Mouse (Mus musculus) urinary bladder, adult 2 months (tissue): ENCODE data around the gene Efnb2. TPM values are rescaled to one million over a fixed set of nuclear protein-coding genes. Genes with fewer than 3 reads are reported as not detected.

Source experiments
- DNase-seq: peaks from one replicate; pipeline ENCODE4 v3.0.0; 2022; ENCODE audit warnings: low spot score
- polyA plus RNA-seq: library from polyadenylated mRNA; depleted of rRNA; stranded (reverse); fragments of >200 nt; gene quantifications from 2 replicates; pipeline ENCODE4 v1.2.3, GENCODE M21; 2012

The Efnb2 gene
- polyA plus RNA-seq, 1 experiment, result 27.6 TPM

DNA sequence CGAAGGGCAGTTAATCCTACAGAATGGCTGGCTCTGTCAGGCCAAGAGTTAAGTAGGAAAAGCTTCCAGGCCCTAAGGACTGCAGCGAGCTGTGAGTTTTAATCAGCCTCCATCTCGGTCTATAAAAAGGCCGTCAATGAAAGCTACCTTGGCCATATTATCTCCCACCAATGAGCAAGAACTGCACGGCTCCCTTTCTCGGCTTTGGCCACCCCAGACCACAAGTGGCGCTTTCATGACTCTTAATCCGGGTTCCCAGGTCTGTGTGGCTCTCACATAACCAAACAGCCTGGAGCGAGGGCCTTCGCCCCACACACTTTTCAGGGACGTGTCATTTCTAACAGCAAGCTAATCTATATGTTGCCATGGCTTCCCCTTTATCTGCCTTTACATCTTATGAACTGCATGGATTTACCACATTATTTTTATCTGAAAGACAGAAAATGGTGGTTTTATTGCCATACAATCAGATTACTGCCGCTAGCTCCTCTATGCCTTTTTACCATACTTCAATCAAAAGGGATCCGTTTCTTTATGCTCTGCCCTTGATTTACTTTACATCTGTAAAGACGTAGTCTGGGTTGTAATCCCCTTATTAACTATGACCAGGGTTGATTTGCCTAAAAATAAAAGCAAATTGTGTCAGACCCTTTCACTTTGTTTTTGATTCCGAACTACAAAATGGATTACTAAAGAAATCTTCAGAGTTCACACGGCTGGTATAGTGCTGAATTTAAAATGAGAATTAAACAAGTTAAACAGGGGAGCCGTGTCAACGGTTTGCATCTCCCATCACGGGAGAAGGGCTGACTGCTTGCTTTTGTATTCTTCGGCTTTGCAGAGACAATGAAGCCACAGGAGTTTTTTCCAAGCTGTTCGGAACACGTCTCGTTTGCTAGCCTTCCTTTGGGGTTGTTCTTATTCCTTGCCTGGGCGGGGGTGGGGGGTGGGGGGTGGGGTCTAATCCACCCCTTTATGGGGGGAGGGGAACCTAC, 5.4 kb downstream of the Efnb2 start:
- no peak for DNase-seq

DNA sequence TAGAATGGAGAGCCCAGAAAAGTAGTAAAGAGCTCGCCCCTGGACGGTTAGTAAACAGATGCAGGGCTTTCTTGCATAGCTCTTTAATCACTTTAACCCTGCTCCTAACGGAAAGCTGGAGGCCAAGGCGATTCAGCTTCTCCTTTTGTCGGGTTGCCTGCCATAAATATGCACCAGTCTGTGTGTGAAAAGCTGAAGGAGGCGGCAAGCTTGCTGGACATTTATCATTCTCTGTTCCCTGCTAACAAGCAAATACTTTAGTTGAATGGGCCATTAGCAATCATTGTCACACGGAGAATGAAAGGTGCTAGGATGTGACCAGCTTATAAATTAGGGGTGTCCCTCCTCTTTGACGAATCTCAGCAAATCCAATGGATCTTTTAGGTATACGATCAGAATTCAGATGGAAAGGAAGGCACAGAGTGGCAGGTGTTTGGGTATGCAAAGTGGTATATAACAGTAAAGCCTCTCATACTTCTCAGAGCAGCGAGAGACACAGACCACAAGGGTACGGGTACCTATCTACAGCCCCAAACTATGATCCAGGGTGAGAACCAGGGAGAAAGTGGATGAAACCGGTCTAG, 7.0 kb downstream of the Efnb2 start:
- DNase-seq, result no peak

DNA sequence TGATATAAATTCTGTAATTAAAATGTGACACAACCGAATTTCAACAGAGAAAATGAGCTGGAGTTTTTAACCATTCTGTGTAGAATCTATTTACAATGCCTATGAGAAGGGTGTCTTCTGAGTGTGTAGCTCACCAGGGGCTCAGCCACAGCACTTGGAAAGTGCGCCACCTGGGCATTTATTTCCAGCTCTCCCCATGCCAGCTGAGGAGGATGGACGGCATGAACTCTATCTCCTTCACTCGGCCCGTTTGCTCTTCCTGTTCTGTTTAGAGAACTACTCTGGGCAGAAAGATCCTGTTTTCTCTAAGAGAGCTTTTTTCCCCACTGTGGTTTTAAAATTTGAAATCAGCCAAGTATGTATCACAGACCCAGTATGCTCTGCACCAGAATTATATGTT, 7.7 kb downstream of the Efnb2 start:
- DNase-seq, result no peak

DNA sequence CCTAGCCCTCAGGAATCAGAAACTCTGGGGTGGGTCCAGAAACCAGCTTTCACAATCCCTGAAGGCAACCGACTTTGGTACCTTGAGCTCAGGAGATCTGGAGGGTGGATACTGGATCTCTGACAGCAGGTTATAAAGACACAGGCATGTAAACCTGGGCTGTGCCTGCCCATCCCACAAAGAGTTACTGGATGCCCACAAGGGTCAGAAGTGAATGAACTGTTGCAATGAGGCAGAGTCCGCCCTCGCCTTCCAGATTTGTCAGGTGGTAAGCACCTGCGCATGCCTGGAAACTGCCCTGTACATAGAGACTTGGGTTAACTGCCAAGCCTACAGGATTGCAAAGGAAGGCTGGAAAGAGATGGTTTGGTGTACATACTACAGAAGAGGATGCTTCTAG, 8.7 kb downstream of the Efnb2 start:
- DNase-seq, result no peak

DNA sequence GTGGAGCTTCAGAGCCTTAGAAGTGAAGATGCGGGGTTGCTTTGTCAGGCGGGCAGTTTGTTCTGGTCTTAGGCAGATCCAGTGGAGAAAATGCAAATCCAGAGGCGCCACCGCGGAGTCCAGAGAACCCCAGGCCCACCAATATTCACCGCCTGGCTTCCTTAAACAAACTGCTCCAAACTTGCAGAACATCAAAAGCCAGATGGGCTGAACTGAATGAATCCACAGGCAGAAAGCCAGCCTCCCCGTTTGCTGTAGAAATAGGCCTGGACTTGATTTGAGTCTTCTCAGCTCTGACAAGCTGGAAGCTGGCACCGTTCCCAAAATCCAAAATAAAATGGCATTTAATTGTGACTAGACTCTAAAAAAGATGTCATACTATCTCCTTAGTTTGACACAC, 11.1 kb downstream of the Efnb2 start:
- DNase-seq, result no peak

DNA sequence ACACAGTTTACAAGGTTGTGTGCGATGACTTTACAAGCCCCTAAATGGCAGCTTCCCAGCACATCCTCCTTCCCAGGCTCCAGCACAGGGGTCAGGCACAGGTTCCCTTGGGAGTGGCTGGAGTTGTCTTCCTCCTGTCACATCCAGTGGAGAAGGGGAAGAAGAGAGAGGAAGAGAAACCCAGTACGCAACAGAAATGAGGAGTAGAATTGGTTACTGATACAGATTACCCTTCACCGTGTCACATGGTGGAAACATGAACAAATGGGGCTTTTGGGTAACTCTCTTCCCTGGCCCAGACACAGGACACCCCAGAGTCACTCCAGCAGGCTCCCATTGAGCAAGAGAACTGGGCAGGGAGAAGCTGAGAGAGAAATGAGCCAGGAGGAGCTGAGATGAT, 11.5 kb downstream of the Efnb2 start:
- no peak for DNase-seq

DNA sequence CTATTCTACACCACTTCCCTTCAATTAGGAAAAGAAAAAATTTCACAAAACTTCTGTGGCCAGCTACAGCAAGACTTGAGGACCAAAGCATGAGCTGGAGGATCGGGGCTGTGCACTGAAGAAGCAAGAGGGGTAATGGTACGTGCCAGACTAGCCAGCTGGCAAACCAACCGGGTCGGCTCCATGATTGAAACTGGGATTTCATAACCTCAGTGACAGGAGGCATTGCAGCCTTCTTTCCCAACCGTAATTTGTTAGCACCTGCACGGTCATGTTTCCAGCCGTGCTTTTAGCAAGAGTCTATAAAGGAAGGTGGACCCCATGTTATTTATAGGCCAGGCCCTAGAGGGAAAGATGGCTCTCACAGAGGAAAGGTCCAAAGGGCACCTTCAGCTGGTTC, 12.4 kb downstream of the Efnb2 start:
- DNase-seq, result no peak

DNA sequence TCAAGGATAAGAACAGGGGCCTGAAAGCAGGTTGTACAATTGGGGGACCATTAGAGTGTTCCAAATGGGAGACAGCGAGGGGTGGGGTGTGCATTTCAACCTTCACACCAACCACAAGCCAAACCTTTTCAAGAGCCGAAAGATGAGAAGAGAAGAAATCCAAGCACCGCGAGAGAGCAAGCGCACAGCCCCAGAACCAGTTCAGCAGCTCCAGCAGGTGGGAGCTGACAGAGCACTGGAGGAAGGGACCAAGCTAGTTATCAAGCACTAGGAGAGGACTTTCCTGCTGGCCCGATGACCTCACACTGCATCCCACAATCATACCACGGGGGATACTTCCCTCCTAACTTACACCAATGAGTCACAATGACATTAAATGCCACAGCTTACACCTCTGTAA, 13.2 kb downstream of the Efnb2 start:
- no peak for DNase-seq

DNA sequence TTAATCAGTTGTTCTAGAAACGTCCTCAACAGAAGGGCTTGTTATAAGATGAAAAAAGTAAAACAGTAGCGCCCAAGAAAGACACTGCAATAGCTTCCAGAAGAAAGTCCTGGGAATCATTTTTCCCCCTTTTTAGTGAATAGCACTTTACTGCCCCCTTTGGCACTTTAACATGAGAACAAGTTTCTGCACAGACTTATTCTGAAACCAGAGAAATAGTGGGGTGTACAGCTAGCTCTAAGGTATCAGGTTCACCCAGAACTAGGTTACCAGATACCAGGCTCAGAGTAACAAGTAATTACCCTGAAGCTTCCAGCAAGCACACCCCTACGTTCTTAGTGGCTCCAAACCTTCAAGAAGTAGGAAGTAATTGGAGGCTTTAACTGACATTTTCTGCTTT, 13.7 kb downstream of the Efnb2 start:
- no peak for DNase-seq

DNA sequence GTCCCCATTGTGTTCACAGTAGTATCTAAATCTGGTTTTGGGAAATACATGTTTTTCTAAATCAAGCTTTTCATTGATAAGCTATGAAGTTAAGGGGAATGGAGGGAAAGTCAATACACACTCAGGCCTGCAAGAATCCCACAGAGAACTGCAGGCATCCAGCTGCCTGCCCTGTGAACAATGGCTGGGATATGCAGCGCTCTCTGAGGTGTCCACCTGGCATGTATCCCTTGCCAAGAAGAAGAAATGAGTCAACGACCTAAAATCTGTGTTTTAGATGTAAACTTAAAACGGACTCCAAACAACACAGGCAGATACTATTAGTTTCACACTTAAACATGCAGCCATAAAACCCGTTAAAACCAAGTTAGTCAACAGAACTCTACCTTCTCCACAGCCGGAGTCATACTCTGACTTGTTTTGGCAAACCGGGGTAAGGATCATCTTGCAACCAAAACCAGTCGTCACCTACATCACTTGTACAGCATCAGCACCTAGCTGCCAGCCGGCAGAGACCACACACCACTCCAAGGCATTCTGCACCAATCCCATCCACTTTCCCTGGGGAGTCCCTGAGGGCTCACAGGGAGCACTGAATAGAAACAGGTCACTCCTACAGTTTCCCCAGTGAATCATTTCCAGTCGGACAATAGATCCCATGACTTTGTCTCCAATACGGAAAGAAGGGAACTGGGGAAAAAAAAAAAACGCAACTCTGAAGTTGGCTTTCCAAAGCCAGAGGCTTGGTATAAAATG, 16.7 kb downstream of the Efnb2 start:
- DNase-seq, result no peak

DNA sequence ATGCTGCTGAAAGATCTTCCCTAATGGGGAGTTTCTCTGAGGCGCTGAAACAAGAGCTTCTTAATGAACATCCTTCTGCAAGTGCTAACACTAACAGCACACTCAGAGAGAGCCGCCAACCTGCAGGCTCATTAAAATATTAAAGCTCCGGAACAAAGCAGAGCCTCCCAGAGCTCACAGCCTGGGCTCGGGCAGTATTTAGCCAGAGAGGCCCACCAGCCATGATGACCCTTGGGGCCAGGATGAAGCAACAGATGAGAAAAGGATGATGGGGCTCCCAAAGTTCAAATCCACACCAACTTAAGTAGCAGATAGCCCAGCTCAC, 20.8 kb downstream of the Efnb2 start:
- DNase-seq, result no peak

DNA sequence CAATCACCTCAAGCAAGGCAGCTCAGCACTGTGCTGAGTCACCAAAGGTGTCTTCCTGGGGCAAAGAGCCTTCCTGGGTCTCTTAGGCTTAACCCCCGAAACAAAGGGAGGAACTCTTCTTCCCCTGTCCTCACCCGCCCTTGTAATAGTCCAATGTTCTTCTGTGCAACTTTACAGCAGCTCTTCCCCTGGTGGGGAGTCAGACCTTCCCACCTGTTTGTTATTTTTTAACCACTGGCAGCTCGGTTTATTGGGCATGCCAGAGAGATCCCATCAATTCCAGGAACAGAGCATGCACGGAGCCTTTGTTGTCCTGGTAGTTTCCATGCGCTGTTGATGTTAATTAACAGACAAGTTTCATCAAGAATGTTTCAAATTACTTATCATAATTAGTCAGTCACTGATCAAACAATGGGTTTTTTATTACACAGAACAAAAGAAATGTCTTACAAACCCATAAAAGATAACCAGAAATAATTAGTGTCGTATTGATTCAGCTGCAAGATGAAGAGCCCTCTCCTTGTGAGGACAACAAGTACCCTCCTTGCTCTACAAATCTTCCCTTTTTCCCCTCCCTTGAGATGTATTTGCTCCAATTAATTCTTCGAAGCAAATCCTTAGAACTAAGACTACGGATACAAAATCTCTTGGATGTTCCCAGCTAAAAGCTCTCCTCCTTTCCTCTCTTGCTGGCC, 21.3 kb downstream of the Efnb2 start:
- DNase-seq, result no peak

DNA sequence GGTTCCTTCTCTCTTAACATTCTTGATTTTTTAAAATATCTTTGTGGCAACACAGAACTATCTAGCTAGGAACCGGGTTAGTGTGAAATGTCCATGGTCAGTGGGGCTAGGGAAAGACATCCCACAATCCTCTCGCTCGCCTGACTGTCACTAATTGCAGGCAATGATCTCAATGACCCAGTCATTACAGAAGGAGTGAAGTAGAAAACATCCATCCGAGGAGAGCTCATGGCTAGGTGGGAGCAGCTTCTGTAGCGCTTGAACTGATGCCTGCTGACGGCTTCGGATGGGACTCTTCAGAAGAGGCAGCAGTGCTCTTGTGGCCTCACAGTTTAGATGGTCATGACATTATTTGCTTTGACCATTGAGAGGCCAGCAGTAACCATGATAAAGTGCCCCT, 29.6 kb downstream of the Efnb2 start:
- no peak for DNase-seq

DNA sequence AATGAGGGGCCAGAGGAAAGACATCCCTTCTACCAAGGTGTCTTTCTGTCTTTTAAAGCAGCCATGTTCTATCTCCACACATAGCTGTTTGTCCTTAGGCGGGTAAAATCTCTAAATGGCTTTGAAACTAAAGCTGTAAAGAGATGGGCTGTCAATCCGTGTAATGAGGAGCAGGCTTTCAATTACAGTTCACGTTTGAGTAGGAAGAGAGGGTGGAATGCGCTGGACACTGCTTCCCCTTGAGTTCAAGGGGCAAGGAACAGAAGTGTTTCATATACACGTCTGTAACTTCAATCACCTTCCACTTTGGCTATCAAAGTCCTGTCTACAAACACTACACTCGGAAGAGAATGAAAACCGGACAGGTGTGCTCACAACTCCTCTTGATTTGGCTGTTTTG, 37.0 kb downstream of the Efnb2 start:
- DNase-seq, result no peak

DNA sequence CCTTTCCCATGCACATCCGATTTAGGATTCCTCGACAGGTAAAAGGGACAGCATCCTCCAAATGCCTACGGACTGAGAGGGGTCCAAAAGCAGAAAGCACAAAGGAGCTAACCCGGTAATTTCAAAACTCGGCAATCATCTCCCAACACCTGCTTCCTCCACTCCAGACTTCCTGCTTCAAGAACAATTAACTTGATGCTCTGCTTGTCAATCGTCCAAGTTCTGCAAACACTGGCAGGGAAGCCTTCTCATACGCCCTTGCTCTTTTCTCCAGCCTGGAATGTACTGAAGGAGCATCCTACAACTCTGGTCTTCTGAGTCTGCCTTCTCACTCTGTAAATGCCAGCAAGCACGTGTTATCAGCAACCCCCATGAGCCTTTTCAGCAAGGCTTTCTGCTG, 37.6 kb downstream of the Efnb2 start:
- no peak for DNase-seq

DNA sequence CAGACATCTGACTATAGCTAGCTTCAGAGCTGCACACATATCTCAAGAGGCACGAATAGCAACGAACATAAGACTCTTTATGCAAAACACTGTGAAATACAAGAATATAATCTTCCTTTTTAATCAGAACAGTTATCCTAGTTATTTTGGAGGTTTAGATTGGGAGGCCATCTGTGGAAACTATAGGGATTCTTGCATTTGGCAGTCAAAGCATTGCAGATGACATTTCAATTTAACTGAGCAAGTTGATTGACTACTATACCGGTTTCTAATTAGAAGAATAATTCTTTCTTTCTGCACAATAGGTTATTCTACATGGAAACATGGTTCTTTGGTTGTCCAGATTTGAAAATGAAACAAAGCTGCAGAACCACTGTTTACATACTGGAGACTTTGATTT, 38.6 kb downstream of the Efnb2 start:
- DNase-seq, result no peak

DNA sequence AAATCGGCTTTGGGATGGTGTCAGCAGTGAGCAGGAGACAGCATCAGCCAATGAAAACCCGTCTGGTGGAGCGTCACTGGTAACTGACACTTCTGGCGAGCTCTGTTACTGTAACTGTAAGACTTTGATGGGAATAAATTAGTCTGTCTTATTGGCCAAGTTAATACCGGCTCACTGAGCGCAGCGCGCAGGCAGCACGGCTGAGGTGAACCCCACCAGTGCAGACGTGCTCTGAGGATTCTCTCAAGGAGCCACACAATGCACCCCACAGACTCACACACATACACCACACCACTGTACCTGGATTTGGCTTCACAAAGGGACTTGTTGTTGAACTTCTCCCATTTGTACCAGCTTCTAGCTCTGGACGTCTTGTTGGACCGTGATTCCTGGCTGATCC, 39.0 kb downstream of the Efnb2 start:
- DNase-seq, result no peak

DNA sequence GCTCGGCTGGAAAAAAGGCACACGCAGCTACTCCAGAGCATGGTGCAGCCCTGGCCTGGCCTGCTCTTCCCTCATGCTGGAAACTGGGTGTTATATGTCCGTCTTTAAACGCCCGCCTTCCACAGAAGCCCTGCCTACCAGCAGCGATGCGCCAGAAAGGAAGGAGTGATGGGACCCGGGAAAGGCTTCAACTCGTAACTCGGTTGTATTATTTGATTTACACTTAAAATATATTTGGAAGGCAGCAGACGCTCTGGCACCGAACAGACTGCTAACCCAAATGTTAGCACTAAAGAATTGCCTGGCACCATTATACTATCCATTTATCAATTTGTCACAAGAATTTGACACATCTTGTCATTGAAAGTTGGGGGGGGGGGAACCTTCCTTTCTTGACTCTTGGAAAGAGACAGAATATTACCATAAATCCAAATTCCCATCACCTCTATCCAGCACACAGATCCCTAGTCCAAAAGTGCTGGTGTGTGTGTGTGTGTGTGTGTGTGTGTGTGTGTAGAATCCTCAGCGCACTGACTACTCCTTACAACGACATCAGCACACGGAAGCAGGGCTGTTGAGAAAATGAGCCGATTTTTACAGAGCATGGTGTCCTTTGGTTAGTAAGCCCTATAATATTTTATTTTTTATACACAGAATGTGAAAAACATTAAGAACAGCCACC, 39.7 kb downstream of the Efnb2 start:
- DNase-seq, result no peak

DNA sequence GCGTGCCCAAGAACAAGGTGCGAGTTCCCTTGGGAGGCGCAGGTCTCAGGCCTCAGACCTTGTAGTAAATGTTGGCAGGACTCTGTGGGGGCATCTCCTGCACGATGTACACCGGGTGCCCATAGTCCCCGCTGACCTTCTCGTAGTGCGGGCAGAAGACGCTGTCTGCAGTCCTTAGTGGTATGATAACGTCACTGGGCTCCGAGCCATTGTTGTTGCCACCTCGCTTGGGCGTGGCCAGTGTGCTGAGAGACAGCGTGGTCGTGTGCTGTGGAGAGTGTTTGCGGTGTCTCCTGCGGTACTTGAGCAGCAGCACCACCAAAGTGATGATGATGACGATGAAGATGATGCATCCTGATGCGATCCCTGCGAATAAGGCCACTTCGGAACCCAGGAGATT, 40.5 kb downstream of the Efnb2 start:
- DNase-seq, result no peak

DNA sequence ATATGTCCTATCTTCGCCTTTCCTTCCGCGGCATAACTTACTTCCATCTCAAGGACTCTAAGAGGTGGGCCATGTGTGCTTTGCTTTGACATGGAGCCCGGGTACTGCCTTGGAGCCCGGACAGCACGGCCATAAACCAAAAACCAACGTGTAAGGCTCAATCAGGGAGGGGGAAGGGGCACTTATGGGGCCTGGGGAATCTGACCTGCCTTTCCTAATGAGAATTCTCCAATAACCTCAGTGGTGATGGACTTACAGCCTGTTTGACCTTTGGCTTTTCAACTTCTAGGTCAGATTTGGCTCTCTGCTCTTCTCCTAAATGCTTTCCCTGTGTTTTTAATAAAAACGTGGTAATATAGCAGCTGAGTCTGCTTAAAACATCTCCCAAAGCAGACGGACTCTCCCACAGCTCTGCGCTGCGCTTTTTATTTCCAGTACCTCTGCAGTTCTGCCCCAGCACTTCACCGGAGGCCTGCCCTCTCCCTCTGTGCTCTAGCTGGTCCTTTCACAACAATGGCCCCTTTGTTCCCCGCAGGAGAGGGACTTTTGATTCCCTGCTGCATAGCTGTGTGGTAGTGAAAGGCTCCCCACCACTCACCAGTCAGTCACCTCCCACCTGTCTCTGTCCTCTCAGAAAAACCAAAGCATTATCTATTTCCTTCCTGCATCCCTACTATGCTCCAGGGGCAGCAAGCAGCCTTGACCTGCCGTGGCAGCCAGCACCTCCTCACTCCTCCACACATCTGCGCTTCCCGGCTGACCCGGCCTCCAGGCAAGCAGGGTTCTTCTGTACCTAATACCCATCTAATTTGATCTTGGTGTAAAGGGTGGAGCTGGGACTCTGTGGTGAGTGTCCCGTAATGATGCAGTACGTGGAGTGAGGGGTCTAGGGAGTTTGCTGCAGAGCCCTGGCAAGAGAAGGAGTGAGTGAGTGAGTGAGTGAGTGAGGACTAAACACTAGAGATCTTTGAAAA, 41.5 kb downstream of the Efnb2 start:
- no peak for DNase-seq
